Mouse (Mus musculus) effector memory CD4-positive, alpha-beta T cell, adult 7 months (primary cell): ENCODE results near the gene Scgb1b11. TPM values are rescaled to one million over a fixed set of nuclear protein-coding genes. Genes with fewer than 3 reads are reported as not detected.

Source experiments
- polyA plus RNA-seq: library from polyadenylated mRNA; unstranded; fragments of 100-300 nt; shearing (Covaris generic); gene quantifications from one replicate; pipeline ENCODE4 v1.2.1, GENCODE M21; 2017

Gene Scgb1b11
- polyA plus RNA-seq = not detected

GRCm38 (mm10) chr7:32222540-32222939, at the start of gene Scgb1b11:
Gene Scgb1b11 (plus strand): TSS chr7:32222840.

GRCm38 (mm10) chr7:32211045-32211444, 11.6 kb upstream of the Scgb1b11 start, which contains the start of gene Scgb2b11:
Gene Scgb2b11 (minus strand): TSS chr7:32211145.

Other genes starting within 250 kb of the Scgb1b11 start
- gene Scgb1b10, start 122.0 kb upstream of the Scgb1b11 start, polyA plus RNA-seq = not detected
- gene Scgb2b11, start 11.7 kb upstream of the Scgb1b11 start, polyA plus RNA-seq = not detected
- not detected for gene Scgb2b12, start 104.4 kb downstream of the Scgb1b11 start, polyA plus RNA-seq
- gene Scgb1b12, start 111.3 kb downstream of the Scgb1b11 start, polyA plus RNA-seq = not detected
- gene Scgb1b29, start 218.7 kb downstream of the Scgb1b11 start, polyA plus RNA-seq = not detected